Mouse (Mus musculus): ENCODE data around the gene Sept12. TPM values are rescaled to one million over a fixed set of nuclear protein-coding genes. Genes with fewer than 3 reads are reported as not detected.

The Sept12 gene
- total RNA-seq, 2 experiments from 2014 or later, result not detected

DNA sequence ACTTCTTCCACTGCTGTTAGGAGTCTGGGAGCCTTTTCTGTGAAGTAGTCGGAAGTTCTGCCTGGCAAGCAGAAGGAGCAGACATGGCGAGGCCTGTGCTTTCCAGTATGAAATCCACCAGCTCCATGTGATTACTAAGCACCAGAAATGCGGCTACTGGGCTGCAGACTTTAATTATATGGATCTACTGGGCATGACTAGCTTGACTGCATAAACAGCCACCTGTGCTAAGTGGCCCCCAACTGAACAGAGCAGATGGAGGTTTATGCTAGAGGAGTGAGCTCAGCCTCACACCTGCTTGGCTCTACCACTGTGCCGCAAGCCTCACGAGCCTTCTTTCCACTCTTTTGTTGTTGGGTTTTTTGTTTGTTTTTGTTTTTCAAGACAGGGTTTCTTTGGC is 23.1 kb downstream of the Sept12 start:
- no peak for DNase-seq

DNA sequence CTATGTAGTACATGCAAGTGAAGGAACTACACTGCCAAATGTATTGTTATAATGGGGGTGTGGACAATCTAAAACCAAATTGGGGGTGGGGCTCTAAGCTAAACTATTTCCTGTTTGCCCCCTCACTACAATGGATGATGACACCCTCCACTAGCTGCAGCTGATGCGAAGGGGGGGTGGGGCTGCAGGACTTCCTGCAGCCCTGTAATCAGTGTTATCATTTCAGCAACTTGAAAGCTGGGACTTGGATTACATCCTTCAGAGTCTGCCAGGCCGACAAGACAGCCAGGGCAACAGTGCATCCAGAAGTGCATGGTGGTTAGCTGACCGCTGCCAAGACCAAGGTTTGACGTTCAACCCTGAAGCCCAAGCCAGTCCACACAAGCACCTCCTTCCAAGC is 26.0 kb downstream of the Sept12 start:
- peak; percentile 31 for DNase-seq

DNA sequence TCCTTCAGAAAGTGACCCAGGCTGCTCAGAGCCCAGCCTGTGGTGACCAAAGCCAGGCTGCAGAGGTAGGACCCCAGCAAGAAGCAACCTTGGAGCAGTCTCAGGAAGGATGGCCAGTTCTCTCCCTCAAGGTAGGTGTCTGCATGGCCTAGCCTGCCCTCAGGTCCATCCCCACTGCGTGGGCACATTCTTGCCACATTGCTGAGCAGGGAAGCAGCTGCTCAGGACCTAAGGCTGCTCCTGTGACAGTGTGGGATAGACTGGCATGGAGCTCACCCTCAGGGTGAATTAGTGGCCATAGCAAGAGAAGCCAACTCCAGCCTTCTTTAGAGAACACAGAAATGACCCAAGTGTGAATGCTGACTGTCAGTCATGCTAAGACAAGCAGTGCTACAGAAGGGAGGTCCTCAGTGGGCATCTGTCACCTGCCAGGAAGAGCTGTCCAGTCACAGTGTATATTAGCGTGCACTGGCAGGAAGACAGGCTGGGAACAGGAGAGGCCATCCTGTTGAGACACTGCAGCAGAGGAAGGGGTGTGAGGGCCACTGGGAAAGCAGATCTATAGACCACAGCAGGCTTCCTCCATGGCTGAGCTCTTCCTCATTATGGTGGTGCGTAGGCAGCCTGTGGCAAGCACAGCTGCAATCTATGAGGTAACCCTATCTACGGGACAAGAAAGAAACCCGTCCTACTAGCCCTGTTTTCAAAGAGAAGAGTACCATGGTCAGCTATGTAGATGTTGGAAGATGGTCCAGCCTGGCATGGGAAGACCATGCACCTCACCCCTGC is 28.4 kb downstream of the Sept12 start:
- no peak for DNase-seq

DNA sequence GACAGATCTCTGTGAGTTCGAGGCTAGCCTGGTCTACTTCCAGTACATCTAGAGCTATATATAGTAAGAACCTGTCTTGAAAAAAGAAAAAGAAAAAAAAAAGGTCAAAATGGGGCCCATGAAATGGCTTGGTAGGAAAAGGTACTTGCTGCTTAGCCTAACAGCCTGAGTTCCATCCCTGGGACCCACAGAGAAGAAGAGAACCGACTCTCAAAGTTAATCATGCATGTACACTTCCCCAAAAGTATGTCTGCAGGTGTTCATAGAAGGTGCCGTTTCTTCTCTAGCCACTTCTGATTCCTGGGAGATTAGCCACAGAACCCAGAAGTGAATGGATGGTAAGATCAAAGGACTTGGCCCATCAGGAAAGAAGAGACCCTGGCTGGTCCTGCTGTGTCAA is 29.2 kb downstream of the Sept12 start:
- DNase-seq, result no peak

GRCm38 (mm10) chr16:4965392-4966129 is 32.1 kb downstream of the Sept12 start:
- no peak for DNase-seq

- DNase-seq, result no peak
Measured at GRCm38 (mm10) chr16:4964731-4965391, 32.8 kb downstream of the Sept12 start.

GRCm38 (mm10) chr16:4963797-4964709 is 33.6 kb downstream of the Sept12 start, which contains the start of gene Anks3:
Gene Anks3 (minus strand): TSS chr16:4964205.
- DNase-seq, result peak; percentile 97

DNA sequence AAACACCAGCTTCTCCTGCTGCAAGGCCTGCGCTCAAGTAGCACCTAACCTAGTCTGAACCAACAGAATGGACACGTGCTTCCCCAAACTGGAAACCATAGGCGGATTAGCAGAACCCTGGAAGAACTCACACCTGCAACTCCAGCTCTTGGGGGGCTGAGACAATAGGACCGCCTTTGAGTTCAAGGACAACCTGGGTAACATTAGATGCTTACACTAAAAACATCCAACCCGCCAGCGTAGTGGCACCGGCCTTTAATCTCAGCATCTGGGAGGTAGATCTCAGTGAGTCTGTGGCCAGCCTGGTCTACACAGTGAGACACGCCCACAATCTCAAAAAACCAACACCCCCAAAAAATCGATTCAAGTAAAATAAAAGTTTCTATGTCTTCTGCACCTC is 34.3 kb downstream of the Sept12 start:
- DNase-seq, result no peak

GRCm38 (mm10) chr16:4960260-4960659 is 37.4 kb downstream of the Sept12 start:
- DNase-seq, result no peak

GRCm38 (mm10) chr16:4957446-4957845 is 40.2 kb downstream of the Sept12 start:
- no peak for DNase-seq

DNA sequence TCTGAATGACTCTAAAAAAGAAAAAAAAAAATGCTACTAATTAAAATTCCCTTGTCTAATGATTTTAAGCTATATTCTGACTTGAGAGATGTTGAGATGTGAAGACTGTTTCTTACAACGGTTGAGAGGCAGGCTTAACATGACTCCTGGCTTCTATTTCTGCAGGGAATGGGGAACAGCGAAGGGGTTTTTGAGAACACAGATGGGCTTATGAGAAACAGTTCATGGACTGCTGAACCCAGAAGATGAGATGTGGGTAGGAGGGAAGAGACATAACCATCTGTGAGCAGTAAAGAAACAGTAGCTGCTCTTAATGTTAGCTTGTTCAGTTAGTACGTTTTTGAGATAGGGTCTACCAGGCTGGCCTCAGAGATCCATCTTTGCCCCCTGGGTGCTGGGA is 41.0 kb downstream of the Sept12 start:
- no peak for DNase-seq

- DNase-seq, result no peak
Measured at GRCm38 (mm10) chr16:4947378-4947777, 50.3 kb downstream of the Sept12 start.

DNA sequence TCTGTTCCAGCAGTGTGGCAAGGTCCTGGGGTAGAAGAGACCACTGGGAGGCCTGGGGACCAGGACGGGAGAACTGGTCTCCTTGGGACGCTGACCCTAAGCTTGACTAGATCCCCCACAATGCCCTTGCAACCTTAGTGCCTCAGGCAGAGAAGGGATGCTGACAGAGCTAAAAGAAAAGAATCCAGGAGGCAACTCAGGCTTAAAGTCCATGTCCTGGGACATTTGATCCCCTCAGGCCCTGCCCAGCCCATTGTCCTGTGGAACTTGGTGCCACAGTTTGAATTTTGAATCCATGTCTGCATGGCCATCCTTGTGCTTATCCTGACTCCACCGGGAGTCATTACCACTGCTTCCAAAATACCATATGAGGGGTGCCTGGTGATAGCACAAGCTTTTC is 51.5 kb downstream of the Sept12 start:
- no peak for DNase-seq

- no peak for DNase-seq
Measured at GRCm38 (mm10) chr16:4945415-4945814, 52.2 kb downstream of the Sept12 start.

DNA sequence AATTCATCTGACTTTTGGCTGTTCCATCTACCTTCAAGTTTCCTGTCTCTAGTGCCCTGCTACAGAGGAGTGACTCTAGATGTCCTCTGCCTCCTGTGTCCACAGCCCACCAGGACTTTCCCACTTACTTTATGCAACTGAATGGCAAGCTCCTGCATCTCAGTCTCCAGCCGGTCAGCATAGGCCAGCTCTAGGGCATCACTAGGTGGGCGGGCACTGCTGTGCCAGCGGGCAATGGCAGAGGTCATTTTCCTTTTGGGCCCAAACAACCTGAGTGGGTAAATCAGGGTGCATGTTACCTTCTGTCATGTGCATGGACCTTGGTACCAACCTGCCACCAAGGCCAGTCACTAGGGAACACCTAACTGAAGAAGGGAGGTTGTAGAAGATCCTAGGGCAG is 54.2 kb downstream of the Sept12 start:
- no peak for DNase-seq

GRCm38 (mm10) chr16:4942868-4943267 is 54.8 kb downstream of the Sept12 start:
- DNase-seq, result no peak

DNA sequence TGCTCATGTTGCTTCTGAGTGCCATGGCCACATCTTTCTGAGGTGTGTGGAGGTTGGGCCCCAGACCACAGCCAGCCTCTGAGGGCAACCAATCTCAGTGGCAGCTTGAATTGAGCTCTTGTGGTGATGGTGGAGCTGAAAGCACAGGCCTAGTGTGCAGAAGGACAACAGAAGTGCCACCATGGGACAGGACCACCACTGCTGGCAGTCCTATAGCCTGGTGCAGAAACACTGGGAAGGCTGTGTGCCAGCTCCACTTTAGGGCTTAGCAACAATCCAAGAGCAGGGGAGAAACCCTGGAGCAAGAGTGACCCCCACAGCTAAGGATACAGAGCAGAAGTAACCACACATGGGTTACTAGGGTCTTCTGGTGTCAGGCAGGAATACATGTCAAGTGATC is 56.6 kb downstream of the Sept12 start:
- DNase-seq, result no peak

- DNase-seq, result no peak
Measured at GRCm38 (mm10) chr16:4940311-4940850, 57.3 kb downstream of the Sept12 start.

GRCm38 (mm10) chr16:4939412-4939811 is 58.2 kb downstream of the Sept12 start:
- peak; percentile 50 for DNase-seq

- DNase-seq, result peak; percentile 97
Measured at GRCm38 (mm10) chr16:4938989-4939388, 58.7 kb downstream of the Sept12 start.

DNA sequence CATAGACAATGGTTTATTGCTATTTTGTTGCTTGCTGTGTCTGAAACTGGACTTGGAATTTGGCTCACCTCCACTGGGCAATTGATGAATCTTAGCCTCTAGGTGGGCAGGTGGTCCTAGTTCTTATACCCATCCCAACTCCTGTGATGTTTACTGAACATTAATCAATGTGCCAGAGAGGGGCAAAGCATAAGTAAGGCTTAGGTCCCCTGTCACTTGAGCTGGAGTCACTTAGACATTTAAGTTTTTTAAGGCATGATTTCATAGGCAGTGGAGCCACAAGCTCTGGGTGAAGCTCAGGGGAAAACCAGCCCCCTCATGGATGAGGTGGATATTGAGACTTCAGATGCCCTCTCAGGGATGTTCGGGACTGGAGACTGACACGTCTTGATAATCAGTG is 59.2 kb downstream of the Sept12 start, which contains the start of gene Nudt16l1:
Gene Nudt16l1, plus strand, starts transcription at position 301 of the 400 bp plus-strand sequence.
- DNase-seq, result no peak
